Mouse (Mus musculus) spleen, embryonic (tissue): ENCODE measurements around the gene Gm10401.

ENCODE experiments used
- CTCF ChIA-PET: fragments of 350-600 bp; sonication (Branson Sonifier 250); formaldehyde crosslinking; loops from one replicate; lab custom pipeline; 2022; lab: Charles Lee

Gm10401 gene

GRCm38 (mm10) chr5:115071096-115071901, 26.8 kb downstream of the Gm10401 start:
- CTCF ChIA-PET: interaction anchor here (0.6 kb wide), 1 partner anchor 178 kb away, joined by 3 read pairs; no protein-coding TSS in a partner anchor

- CTCF ChIA-PET: interaction anchor here (0.6 kb wide), 1 partner anchor 517 kb away, joined by 3 read pairs; no protein-coding TSS in a partner anchor
Measured at GRCm38 (mm10) chr5:115070457-115070856, 27.6 kb downstream of the Gm10401 start.

GRCm38 (mm10) chr5:115069611-115070010, 28.5 kb downstream of the Gm10401 start:
- CTCF ChIA-PET: no interaction called here

DNA sequence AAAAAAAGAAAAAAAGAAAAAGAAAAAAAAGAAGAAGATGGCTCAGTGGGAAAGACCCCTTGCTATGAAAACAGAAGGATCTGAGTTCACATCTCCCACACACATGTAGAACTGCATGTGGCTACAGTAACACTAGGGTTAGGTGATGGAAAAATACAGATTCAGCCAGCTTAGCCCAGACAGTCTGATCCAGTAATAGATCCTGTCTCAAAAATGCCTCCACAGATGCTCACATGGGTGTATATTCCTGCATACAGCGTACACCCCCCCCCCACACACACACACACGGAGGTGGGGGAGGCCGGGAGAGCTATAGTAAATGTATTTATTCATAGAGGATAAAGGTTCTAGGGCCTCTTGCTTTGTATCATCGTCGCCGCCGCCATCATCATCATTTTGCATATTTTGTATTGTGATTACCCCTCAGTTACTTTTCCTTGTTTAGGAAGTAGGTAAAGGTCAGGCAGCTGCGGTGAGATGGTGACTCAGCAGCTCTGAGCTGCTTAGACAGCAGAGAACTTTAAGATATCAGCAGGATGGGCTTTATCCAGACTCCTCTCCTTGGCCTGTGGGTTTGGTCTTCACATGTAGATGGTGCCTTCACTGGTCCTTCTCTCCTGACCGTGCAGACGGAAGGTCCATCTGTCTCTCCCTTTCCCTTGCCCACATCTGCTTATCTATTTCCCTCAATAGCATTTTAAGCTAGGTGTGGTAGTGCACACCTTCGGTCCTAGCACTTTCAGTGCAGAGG, 29.2 kb downstream of the Gm10401 start:
- CTCF ChIA-PET: no interaction called here

GRCm38 (mm10) chr5:115066245-115066644, 31.9 kb downstream of the Gm10401 start:
- CTCF ChIA-PET: no interaction called here

- CTCF ChIA-PET: interaction anchor here (0.7 kb wide), 1 partner anchor 600 kb away, joined by 6 read pairs; no protein-coding TSS in a partner anchor
Measured at GRCm38 (mm10) chr5:115063391-115063790, 34.7 kb downstream of the Gm10401 start.

DNA sequence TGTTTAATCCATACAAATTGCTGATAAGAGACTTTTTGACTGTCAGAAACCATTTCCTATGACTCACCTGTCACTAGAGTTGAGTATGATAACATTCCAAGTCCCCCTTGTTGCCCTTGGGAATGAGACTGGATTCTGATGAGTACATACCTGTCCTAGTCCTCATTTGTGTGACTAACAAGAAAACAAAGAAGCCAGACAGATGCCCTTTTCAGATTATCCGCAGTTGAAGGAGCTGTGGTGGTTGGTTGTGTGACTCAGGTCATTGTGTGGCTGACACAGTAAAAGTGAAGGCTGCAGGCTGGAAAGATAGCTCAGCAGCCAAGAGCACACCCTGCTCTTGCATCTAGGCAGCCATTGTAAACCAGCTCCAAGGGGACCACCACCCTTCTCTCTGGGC, 35.5 kb downstream of the Gm10401 start:
- CTCF ChIA-PET: no interaction called here

DNA sequence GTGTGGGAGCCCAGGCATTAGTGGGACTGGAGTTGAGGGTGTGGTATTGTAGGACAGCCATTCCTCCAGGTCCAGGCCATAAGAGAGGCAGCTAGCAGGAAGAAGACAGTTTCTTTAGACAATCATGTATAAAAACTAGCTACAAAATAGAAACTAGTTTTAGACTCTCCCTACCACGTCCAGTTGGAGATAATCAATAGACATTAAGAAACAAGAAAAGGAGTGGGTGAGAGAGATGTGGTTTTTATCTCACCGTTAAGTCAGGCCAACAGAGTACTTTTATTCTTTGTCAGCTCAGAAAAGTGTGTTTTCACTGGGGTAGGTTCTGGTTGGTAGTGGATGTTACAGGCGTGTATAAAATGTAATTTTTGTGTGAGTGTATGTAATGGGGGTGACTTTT, 37.1 kb downstream of the Gm10401 start:
- CTCF ChIA-PET: no interaction called here

- CTCF ChIA-PET: interaction anchor here (0.5 kb wide), 1 partner anchor 64 kb away, joined by 4 read pairs; no protein-coding TSS in a partner anchor
Measured at GRCm38 (mm10) chr5:115060067-115060695, 37.9 kb downstream of the Gm10401 start.

- CTCF ChIA-PET: interaction anchor here (0.7 to 1.5 kb wide), 3 partner anchors 9 to 261 kb away, joined by 5 to 7 read pairs (median 6); no protein-coding TSS in a partner anchor
Measured at GRCm38 (mm10) chr5:115058584-115059297, 39.4 kb downstream of the Gm10401 start.

DNA sequence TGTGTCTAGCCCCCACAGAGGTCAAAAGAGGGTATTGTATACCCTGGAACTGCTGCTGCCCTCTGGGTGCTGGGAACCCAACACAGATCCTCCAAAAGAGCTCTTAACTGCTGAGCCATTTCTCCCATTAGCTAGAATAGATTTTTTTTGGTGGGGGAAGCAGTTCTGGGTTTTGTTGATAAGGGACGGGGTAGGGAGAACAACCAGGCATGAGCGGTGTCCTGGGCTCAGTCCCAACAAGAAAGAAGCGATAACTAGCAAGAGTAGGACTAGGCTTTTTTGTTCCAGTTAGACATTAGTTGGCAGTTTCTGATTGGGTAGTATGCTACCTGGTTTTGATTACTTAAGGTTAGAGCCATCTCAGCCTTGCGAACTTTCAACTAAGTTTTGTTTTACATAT, 40.9 kb downstream of the Gm10401 start:
- CTCF ChIA-PET: interaction anchor here (0.5 to 1.0 kb wide), 3 partner anchors 50 to 510 kb away, joined by 3 to 8 read pairs (median 3); no protein-coding TSS in a partner anchor

DNA sequence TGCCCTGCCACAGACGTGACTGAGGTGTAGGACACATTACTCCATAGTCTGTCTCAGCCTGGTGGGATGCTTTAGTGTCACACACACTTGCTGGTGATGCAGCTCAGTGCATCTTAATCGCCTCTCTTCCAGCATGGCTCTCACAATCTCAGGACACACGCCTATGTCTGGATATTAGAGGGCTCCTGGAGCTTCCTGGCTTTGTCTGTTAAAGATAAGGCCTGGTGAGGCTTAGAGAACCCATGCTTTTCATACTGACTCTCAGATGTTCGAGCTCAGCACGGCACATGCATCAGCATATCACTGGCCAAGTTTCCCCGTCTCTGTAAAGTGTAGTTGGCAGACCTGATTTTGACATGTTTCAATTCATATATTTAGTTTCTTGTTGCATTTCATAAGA, 42.7 kb downstream of the Gm10401 start:
- CTCF ChIA-PET: interaction anchor here (0.6 kb wide), 1 partner anchor 30 kb away, joined by 3 read pairs; no protein-coding TSS in a partner anchor

- CTCF ChIA-PET: no interaction called here
Measured at GRCm38 (mm10) chr5:115053791-115054396, 44.2 kb downstream of the Gm10401 start.

DNA sequence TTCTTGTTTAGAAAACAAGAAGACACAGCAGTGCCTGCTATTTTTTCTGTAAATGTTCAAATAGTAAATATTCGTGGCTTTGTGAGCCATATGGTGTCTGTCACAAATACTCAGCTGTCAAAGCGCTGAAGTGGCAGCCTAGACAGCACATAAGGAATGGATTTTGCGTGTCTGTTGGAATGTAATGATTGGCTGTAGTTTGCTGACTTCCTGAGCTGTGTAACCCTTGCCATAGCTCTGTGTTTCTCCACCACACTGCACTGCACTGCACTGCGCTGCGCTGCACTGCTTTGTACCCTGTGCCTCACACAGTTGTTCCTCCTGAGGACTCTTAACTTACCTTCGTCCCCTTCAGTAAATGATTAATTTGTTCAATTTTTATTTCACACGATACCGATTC, 45.5 kb downstream of the Gm10401 start:
- CTCF ChIA-PET: no interaction called here

DNA sequence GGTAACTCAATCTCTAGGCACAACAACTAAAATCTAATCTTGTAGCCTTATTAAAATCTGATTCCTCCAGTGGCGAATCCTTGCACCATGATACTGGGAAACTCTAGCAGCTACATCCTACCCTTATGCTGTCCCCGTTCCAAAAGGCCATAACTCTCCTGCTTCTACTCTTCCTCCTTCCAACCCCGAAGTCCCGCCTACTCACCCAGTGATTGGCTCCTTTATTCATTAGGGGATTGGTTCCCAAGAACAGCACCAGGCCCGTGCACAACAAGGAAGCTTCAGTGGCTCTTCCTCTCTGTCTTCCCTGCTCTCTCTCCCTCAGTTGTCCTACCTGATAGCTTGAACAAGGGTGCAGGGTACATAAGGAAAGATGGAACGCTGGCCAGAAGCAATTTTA, 47.3 kb downstream of the Gm10401 start:
- CTCF ChIA-PET: no interaction called here

DNA sequence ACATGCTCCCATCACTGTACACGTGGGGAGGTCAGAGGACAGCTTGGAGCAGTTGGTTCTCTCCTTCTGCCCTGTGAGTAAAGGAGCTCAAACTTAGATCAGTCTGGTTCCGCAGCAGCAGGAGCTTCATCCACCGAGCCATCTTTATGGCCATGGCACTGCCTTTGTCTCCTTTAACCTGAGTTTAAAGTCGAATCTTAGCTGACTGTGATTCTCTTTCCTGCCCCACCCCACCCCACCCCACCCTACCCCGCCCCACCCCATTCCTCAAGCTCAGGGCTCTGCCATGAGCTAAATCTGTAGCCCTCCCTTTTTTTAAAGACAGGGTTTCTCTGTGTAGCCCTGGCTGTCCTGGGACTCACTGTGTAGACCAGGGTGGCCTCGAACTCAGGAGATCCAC, 48.4 kb downstream of the Gm10401 start:
- CTCF ChIA-PET: interaction anchor here (0.6 to 1.2 kb wide), 2 partner anchors 9 to 426 kb away, joined by 5 to 6 read pairs; no protein-coding TSS in a partner anchor
